Mouse (Mus musculus) thymus, adult 2 months (tissue): ENCODE results near the gene Ankfy1.

Source experiments
- CTCF ChIP-seq: fragments of 200-500 bp; IDR thresholded peaks from 2 replicates; pipeline ENCODE4 v1.5.1; 2012; ENCODE audit warnings: mild to moderate bottlenecking, control low read depth, low read length, moderate library complexity, borderline replicate concordance; ENCODE audit not compliant: control insufficient read depth, poor library complexity, insufficient read depth; ENCODE audit errors: extremely low read depth
- POLR2A ChIP-seq: fragments of 200-500 bp; IDR thresholded peaks from 2 replicates; pipeline ENCODE4 v1.6.1; 2012; ENCODE audit warnings: mild to moderate bottlenecking, low read length, control low read depth, moderate library complexity; ENCODE audit not compliant: control insufficient read depth, poor library complexity, insufficient read depth; ENCODE audit errors: extremely low read depth

GRCm38 (mm10) chr11:72718161-72718560, 28.4 kb downstream of the Ankfy1 start:
- no peak for TF ChIP-seq POLR2A
- TF ChIP-seq CTCF: no peak
